Mouse (Mus musculus) natural killer cell, adult 2 months (primary cell): ENCODE measurements around the gene Hdac2.
A peak's percentile ranks its signal among the peaks of the same experiment; 100 is the strongest.

Experiments
- DNase-seq, 2 experiments: peaks; one replicate each; pipeline ENCODE4 v3.0.0; 2022; ENCODE audit warnings: low spot score in 2 of 2

Hdac2 gene

DNA sequence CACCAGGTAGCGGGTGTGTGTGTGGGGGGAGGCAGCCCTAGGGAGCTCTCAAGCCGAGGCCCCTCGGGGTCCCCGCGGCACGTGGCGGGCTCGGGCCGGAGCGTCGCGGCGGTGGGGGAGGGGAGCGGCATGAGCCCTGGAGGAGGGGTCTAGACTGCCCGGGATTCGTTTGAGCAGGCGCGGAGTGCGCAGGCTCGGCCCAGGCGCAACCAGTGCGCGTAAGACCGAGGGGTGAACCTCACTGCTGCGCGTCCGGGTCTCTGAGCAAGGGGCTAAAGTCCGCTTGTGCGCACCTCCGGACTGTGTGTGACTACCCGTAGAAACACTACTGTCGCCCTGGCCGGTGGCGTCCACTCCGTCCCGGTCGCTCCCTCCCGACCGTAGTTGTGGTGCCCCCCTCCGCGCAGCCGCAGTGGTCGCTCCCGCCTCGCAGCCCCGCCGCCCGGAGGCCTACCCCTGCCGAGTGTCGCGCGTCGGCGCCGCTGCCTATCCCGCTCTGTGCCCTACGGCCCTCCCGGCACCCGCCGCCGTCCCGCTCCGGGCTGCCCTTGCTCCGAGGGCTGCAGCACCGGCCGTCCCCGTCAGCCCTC is at the start of gene Hdac2:
Hdac2 (plus strand) TSS at position 459 of the 590 bp plus-strand sequence.
- DNase-seq = peak; percentile 69 to 83

DNA sequence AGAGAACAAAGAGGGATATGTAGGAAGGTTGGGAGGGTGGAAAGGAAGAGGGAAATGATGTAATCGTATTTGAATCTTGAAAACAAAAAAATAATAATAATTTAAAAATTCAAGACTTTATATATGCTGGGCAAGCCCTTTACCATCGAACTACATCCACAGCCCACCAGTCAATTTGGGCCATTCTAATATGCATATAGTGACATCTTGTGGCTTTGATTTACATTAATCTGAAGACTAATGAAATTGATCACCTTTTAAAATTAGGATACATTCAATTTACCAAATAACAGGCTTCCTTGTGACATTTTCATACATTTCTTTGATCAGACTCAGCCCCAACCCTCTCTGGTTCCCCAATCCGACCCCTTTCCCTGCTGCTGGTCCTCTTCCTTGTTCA is 46.1 kb upstream of the Hdac2 start:
- DNase-seq = no peak

DNA sequence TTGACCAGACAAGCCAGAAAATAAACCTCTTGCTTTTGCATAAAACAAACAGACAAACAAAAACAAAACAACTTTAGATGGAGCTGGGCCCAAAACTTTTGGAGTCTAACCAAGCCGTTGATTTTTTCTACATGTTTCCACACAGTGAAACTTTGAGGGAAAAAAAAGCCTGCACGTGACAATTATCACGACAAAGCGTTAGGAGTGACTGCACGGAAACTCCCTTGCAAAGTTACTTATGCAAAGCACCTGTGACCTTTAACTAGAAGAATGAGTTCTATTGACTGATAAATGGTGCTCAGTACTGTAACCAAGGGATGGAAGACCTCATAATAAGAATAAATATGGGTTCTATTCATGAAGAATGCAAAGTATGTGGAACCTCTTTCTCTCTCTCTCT is 38.5 kb upstream of the Hdac2 start:
- DNase-seq = no peak

DNA sequence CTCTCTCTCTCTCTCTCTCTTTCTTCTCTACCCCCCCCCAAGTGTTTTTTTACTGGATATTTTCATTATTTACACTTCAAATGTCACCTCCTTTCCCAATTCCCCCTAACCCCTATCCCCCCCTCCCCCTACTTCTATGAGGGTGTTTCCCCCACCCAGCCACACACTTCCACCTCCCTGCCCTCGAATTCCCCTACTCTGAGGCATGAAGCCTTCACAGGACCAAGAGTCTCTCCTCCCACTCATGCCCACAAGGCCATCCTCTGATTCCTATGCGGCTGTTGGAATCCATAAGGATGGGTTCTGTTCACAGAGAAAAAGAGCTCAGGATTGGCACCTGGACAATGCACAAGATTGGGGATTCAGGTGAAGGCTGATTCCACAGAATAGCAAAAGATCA is 38.1 kb upstream of the Hdac2 start:
- no peak for DNase-seq

DNA sequence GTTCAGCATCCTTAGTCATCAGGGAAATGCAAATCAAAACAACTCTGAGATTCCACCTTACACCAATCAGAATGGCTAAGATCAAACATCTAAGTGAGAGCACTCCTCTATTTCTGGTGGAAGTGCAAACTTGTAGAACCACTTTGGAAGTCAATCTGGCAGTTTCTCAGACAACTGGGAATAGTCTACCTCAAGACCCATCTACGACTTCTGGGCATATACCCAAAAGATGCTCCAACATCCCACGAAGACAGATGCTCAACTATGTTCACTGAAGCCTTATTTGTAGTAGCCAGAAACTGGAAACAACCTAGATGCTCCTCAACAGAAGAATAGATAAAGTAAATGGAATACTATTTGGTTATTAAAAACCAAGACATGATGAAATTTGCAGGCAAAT is 22.6 kb upstream of the Hdac2 start:
- no peak for DNase-seq

DNA sequence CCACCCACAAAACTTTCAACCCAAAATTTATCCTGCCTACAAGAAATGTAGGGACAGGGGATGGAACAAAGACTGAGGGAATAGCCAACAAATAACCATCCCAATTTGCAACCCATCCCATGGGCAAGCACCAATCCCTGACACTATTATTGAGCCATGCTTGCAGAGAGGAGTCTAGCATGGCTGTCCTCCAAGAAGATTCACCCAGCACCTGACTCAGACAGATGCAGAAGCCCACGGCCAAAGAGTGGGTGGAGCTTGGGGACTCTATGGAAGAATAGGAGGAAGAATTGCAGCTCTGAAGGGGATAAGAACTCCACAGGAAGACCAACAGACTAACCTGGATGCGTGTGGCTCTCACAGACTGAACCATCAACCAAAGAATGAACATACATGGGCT is 21.7 kb upstream of the Hdac2 start:
- no peak for DNase-seq

DNA sequence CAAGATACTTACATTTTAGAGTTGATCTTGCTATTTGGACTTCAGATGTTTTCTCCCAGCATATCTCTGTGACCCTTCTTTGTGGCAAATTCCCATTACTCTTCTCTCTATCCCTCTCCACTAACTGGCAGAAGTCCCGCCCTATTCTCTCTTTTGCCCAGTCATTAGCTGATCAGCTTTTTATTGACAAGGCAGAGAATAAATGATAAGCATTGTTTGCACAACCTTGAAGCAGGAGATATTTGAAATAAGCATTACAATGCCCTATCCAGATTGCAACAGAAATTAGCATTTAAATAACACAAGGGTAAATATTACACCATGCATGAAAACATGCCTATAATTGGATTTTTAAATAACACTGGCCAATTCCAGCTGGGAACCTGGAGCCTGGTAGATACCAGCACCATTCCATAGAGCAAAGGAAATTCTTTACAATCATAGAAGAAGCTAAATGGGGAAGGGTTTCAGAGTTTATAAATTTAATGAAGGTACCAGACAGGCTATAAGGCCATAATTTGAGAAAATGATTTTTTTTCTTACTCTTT is 14.7 kb upstream of the Hdac2 start:
- DNase-seq = no peak

DNA sequence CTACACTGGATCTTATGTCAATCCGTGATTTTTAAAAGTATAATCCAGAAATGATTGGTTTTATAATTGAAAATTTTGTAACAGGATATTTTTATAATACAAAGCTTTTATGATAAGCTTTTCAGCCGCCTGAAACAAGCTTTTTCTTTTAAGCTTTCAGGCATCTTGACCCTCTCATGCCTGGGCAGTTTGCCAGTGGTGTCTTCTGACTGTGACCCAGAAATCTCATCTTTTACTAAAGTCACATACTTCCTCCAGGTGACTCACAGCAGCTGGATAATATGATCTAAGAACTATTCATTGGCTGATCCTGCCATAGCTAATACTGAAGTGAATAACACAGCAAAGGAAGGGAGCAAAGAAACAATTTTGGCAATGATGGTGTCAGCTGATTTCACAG is 9.9 kb upstream of the Hdac2 start:
- no peak for DNase-seq

DNA sequence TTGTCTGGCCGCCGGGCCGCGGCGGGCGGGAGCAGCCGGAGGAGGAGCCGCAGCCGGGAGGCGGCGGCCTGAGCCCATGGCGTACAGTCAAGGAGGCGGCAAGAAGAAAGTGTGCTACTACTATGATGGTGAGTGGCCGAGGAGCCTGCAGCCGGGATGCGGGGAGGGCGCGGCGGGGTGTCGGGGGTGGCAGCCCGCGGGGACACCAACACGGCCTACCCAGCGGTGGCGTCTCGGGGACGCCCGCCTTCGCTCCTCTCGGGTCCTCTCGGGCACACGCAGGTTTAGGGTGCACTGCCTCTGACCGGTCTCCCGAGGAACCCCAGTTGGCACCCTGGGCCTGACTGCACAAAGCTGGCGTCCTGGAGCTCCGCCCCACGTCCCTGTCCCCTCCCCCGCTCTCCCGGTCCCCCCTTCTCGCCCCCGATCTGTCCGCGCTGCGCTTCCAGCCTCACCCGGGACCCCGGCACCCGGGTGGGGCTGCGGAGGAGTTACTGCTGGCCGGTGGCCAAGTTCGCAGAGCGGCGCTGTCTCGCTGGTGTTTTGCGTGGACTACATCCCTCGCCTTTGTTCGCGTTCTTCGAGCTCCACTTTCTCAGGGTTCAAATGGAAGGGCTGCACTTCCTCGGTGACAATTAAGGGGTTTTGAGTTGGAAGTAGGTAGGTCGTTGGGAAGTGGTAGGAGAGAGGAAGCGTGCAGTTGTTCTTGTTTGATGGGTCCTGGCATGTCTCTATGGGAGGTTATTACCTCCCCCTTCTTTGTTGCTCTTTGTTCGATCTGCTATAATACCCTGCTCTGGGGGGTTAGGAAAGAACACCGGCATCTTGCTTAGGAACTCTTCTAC is 554 bp downstream of the Hdac2 start:
- no peak for DNase-seq

DNA sequence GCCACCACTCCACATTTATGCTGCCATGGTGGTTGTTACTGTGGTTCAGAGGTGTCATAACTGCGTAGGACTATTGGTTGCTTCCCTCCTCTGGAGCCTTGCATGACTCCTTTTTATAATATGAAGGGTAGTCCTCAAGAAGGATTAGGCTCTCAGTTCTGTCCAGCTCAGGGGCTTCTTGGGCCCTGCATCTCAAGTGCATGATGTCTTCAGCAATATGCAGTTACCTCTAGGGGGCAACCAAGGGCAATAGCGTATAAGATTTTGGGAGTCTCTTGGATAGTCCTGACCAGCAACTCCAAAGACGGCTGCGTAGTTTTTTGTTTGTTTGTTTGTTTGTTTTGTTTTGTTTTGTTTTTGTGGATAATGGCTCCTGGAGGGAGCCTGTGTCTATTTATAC is 7.5 kb downstream of the Hdac2 start:
- no peak for DNase-seq

DNA sequence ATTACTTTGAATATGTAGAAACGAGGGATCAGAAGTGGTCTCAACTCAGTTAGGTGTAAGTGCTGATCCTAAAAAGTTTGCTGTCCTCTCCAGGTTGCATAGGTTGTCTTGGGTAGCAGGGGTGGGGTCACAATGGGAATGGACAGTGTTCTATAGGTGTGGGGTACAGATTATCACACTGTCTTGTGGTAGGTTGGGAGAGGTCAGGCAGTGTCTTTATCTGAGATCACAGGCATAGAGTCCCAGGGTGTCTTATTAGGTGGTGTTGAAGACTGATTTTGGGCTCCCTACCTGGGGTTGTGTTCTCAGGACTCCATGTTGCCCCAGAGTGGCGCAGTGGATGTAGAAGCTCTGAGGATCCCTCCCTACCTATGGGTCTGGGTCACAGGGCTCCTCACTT is 17.8 kb downstream of the Hdac2 start:
- DNase-seq = no peak

DNA sequence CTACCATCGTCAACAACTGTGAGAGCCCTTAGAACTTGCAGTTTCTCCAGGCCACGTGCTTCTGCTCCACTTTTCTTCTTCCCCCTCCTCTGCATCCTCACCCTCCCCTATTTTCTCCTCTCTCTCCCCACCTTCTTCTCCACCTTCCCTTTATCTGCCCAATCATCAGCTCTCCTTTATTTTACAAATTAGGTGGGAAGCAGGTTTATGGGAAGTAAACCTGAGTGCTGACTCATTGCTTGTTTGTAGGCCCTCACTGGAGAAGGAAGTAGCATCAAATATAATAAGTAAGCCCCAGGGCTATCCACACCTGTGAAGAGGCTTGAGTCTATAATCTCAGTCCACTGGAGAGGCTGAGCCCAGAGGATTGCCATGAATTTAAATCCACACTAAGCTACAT is 26.5 kb downstream of the Hdac2 start:
- DNase-seq = no peak

DNA sequence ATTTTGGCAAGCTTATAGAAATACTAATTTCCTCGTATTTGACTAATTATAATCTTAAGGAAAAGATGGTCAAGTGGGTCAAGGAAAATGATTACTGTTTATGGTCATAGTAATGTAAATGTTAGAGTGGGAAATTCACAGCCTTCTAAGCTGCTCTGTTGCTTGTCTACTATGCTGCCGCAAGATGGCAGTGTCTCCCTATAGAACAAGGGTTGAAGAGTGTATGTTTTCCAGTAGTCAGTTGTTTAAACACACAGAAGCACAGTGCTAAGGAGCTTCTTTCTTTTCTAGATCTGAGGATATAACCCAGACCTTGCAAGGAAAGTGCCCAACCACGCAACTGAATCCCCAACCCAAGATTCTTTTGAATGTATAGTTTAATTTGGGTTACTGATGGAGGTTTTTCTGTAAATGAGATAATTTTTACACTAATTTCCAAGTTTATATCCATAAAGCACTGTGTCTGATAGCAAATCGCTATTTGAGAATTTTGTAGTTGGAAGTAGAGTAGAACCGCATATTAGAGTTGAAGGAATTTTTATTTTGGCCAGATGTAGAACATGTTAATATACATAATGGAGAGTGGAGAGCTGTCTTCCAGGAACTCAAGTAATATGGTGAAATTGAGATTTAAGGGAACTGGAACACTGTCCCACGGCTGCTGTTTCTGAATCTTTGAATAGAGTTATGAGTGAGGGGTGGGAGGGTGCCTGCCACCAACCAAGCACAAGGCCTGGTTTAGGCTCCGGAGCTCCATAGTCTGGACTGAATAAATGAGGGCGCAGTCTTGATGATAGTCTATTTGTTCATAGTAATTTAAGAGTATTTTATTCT is 40.1 kb downstream of the Hdac2 start:
- peak; percentile 5 to 42 for DNase-seq

DNA sequence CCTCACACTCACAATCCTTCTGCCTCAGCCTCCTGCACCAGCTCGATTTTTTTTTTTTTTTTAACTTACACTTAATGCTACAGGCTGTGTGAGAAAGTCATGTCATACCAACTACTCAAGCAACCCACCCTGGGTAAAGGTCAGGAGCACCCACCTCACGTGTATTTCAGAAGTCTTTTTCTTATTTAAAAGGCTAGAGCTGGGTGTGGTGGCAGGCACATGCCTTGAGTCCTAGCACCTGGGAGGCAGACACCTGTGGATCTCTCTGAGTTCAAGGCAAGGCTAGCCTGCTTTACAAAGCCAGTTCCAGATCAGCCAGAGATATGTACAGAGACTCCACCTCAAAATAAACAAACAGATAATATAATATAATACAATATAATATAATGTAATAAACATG is 41.4 kb downstream of the Hdac2 start:
- no peak for DNase-seq

DNA sequence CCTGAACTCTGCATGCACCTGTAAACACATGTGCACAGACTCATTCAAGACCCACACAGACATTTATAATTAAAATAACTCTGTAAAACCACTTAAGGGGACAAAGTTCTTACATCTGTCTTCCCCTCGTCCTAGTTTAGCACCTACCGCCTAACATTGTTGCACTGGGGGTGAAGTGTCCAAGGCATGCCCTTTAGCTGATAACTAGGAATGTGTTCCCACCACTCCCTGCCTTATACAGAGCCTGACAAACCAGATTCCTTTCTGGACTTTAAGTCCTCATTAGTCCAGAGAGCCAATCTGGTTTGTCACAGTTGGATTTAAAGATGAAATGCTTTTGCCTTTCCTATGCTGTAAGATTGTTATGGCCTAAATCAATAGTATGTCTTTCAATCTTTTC is 41.9 kb downstream of the Hdac2 start:
- DNase-seq = no peak

DNA sequence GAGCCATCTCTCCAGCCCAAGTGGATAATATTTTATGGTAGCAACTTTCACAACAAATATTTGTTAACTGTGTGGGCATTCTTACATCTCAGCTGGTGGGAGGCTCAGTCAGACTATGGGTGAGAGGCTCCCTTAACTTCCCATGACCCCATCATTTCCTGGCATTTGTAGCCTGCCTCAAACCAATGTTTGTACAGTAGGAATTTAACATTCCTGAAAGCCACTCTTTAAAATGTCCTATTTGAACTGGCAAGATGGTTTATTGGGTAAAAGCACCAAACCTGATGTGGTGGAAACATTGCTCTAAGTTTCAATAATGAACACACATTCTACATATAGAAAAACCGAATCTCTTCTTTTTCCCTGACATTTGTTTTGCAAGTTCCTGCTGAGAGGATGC is 50.0 kb downstream of the Hdac2 start:
- DNase-seq = no peak

DNA sequence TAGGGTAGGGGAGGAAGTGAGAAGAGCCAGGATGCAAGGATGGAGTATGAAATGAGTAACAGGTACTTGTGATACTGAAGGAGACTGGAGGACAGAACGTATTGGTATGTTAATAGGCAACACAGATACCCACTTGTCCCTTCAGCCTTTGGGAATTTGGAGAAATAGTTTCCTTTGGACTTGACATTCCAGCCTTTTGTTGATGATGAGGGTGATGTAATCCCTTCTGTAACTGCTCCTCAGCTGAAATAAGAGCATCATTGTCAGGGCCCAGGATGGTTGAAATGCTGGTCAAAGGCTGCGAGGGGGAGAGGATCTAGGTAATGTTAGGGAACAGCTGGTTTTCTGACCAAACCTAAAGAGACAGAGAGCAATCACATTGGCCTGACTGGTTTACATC is 54.3 kb downstream of the Hdac2 start:
- no peak for DNase-seq

DNA sequence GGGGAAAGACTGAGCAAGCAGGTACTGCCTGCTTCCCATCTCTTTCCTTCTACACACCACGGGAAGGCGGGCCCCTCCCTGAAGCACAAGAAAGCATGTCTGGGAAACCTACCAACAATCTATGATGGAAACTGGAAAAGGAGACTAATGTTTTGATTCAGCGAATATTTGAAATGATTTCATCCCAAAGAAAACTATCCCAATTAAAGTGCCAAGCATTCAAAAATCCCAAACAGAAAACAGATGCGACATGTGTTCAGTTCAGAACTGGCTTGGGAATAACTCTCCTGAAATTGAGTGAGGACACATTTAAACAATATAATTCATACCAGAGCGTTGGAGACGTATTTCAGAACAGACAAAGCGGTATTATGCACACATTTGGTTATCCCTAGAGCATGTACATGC is 60.8 kb downstream of the Hdac2 start:
- no peak for DNase-seq

DNA sequence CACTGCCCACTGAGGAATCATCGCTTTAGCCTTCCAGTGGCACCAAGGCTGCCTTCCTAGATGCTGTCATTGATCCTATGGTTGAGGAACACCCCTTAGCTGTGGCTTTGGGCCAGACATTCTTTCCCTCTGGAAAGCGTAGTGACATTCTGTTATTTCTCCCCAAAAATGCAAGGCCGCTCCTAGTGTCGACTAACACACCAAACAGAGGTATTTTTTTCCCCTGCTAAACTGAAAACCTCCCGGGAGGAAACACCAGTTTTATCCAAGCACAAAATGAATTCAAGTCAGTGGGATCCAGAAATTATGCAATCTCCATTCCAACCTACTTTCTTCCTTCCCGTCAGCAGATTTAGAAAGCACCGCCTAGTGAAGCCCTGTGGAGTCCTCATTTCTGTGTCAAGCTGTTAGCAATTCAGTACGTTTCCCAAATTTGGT is 73.3 kb downstream of the Hdac2 start:
- no peak for DNase-seq
